Mouse (Mus musculus): Measurements from ENCODE around the gene Olfr248.

DNA sequence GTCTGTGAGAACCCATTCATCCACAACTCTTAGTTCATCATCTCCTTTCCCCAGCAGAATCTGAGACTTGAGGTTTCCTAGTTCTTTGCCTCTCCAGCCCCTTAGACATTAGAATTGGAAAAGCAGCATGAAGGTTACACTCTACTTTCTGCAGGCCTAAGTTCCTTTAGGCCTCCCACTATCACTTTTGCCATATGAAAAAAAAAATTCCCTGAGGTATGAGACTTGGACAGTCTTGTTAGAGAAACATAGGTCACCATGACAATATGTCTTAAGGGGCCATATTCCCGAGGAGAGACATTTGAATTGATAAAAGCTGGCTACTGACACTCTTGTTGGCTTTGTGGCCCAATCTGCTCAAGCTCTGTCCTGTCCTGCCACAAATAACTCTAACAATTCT is 32.9 kb downstream of the Olfr248 start, which contains the start of gene Olfr414:
- TF ChIP-seq POLR2A (IDR thresholded peaks at IDR 0.05; ENCODE audit: insufficient read length, low read depth) = no peak
- no peak for TF ChIP-seq TCF3 (IDR thresholded peaks at IDR 0.05; ENCODE audit: insufficient read length, low read depth)
- no peak for TF ChIP-seq MYOD1 (IDR thresholded peaks at IDR 0.05; ENCODE audit: control insufficient read depth in 1 of 3, insufficient read length in 2 of 3, low read depth in 2 of 3)
- TF ChIP-seq MYOG (IDR thresholded peaks at IDR 0.05; ENCODE audit: control insufficient read depth in 1 of 3, insufficient read depth in 1 of 3, insufficient read length in 2 of 3, low read depth in 2 of 3) = no peak
- no peak for TF ChIP-seq CEBPB (IDR thresholded peaks at IDR 0.05; ENCODE audit: insufficient read depth, poor library complexity, severe bottlenecking)
- no peak for TF ChIP-seq MAX (IDR thresholded peaks at IDR 0.05; ENCODE audit: low read depth)
- no peak for TF ChIP-seq E2F4 (IDR thresholded peaks at IDR 0.05; ENCODE audit: insufficient read depth)
- no peak for TF ChIP-seq POLR2AphosphoS2 (IDR thresholded peaks at IDR 0.05; ENCODE audit: insufficient read length, low read depth)
- no peak for TF ChIP-seq TCF12 (IDR thresholded peaks at IDR 0.05; ENCODE audit: insufficient read depth, poor library complexity, severe bottlenecking)
- TF ChIP-seq USF1 (IDR thresholded peaks at IDR 0.05; ENCODE audit: low read depth) = no peak

Measured in myocyte (in vitro differentiated cells).